Mouse (Mus musculus) gonadal fat pad, adult 2 months (tissue): ENCODE data around the gene Gm11554. TPM values are rescaled to one million over a fixed set of nuclear protein-coding genes. Genes with fewer than 3 reads are reported as not detected.
"Not testable (repeated sequence)": the region's sequence is repeated elsewhere in the genome, so short reads cannot be mapped to it uniquely, and the experiment has no call there.

ENCODE experiments used
- DNase-seq: peaks from one replicate; pipeline ENCODE4 v3.0.0-alpha.2; 2012; ENCODE audit warnings: low read depth
- polyA plus RNA-seq: library from polyadenylated mRNA; depleted of rRNA; stranded (reverse); fragments of >200 nt; gene quantifications from 2 replicates; pipeline ENCODE4 v1.2.3, GENCODE M21; 2012; rRNA removed

Gm11554 gene
- not detected in 2 replicates for polyA plus RNA-seq

DNA sequence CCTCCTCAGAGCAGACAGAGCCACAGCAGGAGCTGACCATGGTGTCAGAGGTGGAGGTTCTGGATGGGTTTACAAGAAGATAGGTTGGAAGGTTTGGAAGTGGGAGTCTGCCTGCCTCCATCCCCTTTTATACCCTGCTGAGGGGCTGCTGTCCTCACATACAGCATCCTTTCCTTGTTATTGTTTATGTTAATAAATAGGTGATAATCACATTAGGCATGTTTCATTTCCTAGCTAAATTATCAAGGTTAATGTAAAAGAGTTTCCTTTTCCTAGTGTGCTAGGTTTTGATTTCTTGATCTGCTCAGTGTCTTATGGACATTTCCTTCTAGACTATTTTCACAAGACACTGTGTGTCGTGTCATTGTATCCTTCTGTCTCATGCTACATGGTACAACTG is at the start of gene Gm11554:
TSS of gene Gm11554 (minus strand) at position 101 of the 400 bp plus-strand sequence.
- DNase-seq = not testable (repeated sequence)

DNA sequence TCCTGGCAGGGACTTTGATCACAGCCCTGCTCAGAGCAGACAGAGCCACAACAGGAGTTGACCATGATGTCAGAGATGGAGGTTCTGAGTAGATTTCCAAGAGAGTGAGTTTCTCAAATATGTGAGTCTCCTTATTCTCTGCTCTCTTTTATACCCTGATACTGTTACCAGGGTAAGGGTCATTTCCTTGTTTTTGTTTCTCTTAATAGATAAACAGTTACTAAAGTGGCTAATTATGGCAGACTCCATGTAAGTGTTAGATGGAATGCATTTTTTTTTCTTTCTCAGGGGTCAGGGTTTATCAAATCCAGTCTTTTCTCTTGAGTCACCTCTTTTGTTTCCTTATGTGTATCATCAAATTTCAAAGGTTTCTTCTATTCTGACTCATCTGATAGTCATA is 47.3 kb upstream of the Gm11554 start, which contains the start of gene Krtap4-16:
TSS of gene Krtap4-16 (minus strand) at position 101 of the 400 bp plus-strand sequence.
- no peak for DNase-seq

DNA sequence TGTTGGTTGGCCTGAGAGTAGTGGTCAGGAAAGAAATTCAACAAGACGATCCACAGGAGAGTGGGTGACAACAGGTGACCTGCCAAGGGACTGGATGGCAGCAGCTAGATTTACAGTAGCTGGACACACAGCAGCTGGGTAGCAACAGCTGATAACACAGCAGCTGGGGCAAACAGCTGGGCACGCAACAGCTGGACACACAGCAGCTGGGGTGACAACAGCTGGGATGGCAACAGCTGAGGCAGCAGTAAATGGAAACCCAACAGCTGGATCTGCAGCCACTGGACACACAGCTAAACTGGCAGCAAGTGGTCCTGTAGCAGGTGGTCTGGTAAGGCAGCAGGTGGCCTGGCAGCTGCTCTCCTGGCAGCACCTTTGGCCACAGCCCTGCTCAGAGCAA is 42.5 kb upstream of the Gm11554 start:
- DNase-seq = no peak

DNA sequence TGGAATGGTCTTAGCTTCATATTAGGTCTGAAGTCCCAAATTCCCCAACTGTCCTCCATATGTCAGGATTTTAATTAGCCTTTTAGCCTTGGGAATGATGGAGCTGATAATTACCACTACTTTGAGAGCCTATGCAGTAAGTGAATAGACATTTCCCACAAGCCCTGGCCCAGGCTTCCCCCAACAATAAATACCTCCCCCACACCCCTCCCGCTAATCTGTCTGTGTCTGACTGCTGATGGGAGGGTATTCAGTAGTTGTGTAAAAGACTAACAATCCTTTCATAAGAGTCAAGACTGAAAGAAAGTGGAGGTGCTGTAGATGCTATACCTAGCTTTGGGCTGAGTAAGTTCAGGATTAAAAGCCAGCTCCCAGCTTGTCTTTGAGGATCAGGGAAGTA is 37.9 kb upstream of the Gm11554 start:
- no peak for DNase-seq

DNA sequence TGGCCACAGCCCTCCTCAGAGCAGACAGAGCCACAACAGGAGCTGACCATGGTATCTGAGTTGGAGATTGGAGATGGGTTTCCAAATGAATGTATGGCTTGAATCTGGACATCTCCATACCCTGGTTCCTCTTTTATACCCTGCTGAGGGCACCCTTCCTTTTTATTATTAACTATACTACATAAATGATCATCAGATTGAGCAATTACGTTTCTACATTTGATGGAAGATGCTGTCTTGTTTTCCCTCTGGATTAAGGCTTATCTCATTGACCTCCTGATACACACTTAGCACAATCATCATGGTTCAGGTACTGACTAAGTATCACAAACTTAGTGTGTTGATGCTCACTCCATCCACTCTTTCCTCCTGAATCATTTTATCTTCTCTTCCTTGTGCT is 33.7 kb upstream of the Gm11554 start, which contains the start of gene 2300003K06Rik:
TSS of gene 2300003K06Rik (minus strand) at position 101 of the 400 bp plus-strand sequence.
- DNase-seq = no peak

DNA sequence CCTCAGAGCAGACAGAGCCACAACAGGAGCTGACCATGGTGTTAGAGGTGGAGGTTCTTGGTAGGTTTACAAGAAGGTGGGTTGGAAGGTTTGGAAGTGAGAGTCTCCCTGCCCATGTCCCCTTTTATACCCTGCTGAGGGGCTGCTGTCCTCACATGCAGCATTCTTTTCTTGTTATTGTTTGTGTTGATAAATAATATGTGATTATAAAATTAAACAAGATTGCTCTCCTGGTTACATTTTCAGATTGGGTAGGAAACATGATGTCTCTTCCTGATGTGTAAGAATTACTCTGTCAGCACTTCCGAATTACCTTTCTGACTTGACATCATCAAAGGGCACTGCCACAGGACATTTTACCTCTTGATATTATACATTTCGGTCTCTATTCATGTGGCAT is 11.3 kb upstream of the Gm11554 start, which contains the start of gene Gm11564:
TSS of gene Gm11564 (minus strand) at position 101 of the 400 bp plus-strand sequence.
- DNase-seq = not testable (repeated sequence)

DNA sequence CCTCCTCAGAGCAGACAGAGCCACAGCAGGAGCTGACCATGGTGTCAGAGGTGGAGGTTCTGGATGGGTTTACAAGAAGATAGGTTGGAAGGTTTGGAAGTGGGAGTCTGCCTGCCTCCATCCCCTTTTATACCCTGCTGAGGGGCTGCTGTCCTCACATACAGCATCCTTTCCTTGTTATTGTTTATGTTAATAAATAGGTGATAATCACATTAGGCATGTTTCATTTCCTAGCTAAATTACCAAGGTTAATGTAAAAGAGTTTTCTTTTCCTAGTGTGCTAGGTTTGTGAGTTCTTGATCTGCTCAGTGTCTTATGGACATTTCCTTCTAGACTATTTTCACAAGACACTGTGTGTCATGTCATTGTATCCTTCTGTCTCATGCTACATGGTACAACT is 5.5 kb upstream of the Gm11554 start, which contains the start of gene Krtap4-13:
TSS of gene Krtap4-13 (minus strand) at position 101 of the 400 bp plus-strand sequence.
- not testable (repeated sequence) for DNase-seq

DNA sequence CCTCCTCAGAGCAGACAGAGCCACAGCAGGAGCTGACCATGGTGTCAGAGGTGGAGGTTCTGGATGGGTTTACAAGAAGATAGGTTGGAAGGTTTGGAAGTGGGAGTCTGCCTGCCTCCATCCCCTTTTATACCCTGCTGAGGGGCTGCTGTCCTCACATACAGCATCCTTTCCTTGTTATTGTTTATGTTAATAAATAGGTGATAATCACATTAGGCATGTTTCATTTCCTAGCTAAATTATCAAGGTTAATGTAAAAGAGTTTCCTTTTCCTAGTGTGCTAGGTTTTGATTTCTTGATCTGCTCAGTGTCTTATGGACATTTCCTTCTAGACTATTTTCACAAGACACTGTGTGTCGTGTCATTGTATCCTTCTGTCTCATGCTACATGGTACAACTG is 5.4 kb downstream of the Gm11554 start, which contains the start of gene Gm11569:
TSS of gene Gm11569 (minus strand) at position 101 of the 400 bp plus-strand sequence.
- DNase-seq = not testable (repeated sequence)

DNA sequence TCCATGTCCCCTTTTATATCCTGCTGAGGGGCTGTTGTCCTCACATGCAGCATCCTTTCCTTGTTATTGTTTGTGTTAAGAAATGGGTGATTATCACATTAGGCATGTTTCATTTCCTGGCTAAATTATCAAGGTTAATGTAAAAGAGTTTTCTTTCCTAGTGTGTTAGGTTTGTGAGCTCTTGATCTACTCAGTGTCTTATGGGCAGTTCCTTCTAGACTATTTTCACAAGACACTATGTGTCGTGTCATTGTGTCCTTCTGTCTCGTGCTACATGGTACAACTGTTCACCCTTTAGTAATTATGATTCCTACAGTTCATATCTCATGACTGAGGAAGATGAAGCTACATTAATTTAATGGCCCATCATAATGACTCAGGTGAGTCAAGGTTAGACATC is 10.9 kb downstream of the Gm11554 start, which contains the start of gene Gm11596:
TSS of gene Gm11596 (minus strand) at position 101 of the 400 bp plus-strand sequence.
- no peak for DNase-seq

DNA sequence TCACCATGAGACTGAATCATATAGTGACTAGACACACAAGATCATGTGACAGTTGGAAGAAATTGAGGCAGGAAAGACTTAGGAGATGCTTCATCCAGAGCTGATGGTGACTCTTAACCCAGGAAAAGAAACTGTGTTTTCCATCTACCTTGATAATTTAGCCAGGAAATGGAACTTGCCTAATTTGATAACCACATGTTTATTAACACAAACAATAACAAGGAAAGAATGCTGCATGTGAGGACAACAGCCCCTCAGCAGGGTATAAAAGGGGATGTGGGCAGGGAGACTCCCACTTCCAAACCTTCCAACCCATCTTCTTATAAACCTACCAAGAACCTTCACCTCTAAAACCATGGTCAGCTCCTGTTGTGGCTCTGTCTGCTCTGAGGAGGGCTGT is 19.3 kb downstream of the Gm11554 start, which contains the start of gene Krtap4-9:
TSS of gene Krtap4-9 (plus strand) at position 301 of the 400 bp plus-strand sequence.
- DNase-seq = not testable (repeated sequence)

DNA sequence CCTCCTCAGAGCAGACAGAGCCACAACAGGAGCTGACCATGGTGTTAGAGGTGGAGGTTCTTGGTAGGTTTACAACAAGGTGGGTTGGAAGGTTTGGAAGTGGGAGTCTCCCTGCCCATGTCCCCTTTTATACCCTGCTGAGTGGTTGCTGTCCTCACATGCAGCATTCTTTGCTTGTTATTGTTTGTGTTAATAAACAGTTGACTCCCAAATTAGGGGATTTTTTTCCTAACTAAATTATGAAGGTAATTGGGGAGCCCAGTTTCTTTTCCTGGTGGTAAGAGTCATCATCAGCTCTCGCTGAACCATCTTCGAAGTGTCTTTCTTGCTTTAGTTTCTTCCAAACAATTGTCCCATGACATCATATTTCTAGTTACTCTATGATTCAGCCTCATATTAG is 23.6 kb downstream of the Gm11554 start, which contains the start of gene Krtap4-8:
TSS of gene Krtap4-8 (minus strand) at position 101 of the 400 bp plus-strand sequence.
- DNase-seq = no peak

DNA sequence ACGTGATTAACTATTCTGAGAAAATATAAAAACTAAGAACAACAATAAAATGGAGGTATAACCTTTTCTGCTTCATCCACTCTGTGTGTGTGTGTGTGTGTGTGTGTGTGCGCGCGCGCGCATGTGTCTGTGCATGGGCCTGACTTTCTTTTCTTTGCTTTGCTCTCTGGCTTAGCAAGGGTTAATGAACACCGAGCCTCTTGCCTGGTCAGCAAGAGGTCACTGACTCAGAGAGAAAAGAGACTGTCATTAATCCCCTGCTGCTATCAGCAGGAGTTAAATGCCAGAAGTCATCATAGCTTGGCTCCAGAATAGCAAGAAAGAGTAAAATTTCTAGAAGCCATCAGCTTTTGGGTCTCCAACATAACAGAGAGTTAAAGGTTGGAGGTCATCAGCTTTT is 25.8 kb downstream of the Gm11554 start:
- DNase-seq = no peak

DNA sequence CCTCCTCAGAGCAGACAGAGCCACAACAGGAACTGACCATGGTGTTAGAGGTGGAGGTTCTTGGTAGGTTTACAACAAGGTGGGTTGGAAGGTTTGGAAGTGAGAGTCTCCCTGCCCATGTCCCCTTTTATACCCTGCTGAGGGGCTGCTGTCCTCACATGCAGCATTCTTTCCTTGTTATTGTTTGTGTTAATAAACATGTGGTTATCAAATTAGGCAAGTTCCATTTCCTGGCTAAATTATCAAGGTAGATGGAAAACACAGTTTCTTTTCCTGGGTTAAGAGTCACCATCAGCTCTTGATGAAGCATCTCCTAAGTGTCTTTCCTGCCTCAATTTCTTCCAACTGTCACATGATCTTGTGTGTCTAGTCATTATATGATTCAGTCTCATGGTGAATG is 31.4 kb downstream of the Gm11554 start, which contains the start of gene Gm11595:
TSS of gene Gm11595 (minus strand) at position 101 of the 400 bp plus-strand sequence.
- not testable (repeated sequence) for DNase-seq

DNA sequence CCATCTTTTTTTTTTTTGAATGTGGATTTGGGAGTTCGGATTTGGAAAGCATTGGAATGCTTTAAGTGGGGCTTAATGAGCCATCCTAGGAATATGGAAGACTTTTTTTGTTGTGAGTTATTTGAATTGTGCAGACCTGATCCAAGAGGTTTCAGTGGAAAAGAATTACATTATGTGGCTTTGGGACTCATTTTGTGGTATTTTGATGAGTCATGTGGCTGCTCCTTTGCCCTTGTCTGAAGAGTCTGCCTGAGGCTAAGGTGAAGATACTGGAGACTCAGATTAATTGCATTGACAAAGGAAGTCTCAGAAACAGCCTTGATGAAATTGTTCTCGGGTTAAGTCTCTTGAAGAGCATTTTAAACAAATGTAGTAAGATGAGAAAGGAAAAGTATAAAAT is 35.8 kb downstream of the Gm11554 start:
- DNase-seq = no peak

DNA sequence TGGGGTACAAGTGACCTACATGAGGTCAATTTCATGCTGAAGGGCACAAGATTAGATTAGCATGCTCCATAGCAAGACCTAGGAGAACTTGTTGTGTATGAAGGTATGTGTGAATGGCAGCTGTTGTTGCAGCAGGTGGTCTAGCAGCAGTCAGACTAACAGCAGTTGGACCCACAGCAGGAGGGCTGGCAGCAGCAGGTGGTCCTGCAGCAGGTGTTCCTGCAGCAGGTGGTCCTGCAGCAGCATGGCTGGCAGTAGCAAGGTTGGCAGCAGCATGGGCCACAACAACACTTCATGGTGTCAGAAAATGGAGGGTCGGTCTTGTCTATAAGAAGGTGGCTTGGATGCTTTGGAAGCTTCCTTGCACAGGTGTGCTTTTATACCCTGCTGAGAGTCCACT is 45.4 kb downstream of the Gm11554 start:
- DNase-seq = no peak

Other genes with a start within 250 kb of the Gm11554 start
- not detected in 2 replicates for gene Krtap3-2, start 247.6 kb downstream of the Gm11554 start, polyA plus RNA-seq
- not detected in 2 replicates for gene Gm11939, start 245.0 kb downstream of the Gm11554 start, polyA plus RNA-seq
- not detected in 2 replicates for gene Krtap3-1, start 237.8 kb downstream of the Gm11554 start, polyA plus RNA-seq
- gene Krtap1-5, start 223.4 kb downstream of the Gm11554 start, polyA plus RNA-seq = not detected in 2 replicates
- not detected in 2 replicates for gene Krtap1-4, start 220.8 kb downstream of the Gm11554 start, polyA plus RNA-seq
- not detected in 2 replicates for gene Krtap1-3, start 213.1 kb downstream of the Gm11554 start, polyA plus RNA-seq
- gene Krtap9-3, start 206.3 kb downstream of the Gm11554 start, polyA plus RNA-seq = not detected in 2 replicates
- not detected in 2 replicates for gene Gm11938, start 201.1 kb downstream of the Gm11554 start, polyA plus RNA-seq
- not detected in 2 replicates for gene Gm11937, start 194.3 kb downstream of the Gm11554 start, polyA plus RNA-seq
- not detected in 2 replicates for gene Krtap2-4, start 189.6 kb downstream of the Gm11554 start, polyA plus RNA-seq
- not detected in 2 replicates for gene Gm11562, start 184.0 kb downstream of the Gm11554 start, polyA plus RNA-seq
- not detected in 2 replicates for gene Krtap4-1, start 176.2 kb downstream of the Gm11554 start, polyA plus RNA-seq
- not detected in 2 replicates for gene Krtap4-2, start 169.4 kb downstream of the Gm11554 start, polyA plus RNA-seq
- gene Krtap4-7, start 160.4 kb downstream of the Gm11554 start, polyA plus RNA-seq = not detected in 2 replicates
- gene Gm11555, start 154.2 kb downstream of the Gm11554 start, polyA plus RNA-seq = not detected in 2 replicates
- gene Gm11563, start 145.5 kb downstream of the Gm11554 start, polyA plus RNA-seq = not detected in 2 replicates
- gene Krtap4-6, start 138.5 kb downstream of the Gm11554 start, polyA plus RNA-seq = not detected in 2 replicates
- gene Gm14190, start 113.7 kb downstream of the Gm11554 start, polyA plus RNA-seq = not detected in 2 replicates
- not detected in 2 replicates for gene Gm14180, start 70.2 kb downstream of the Gm11554 start, polyA plus RNA-seq
- gene Gm11595, start 31.5 kb downstream of the Gm11554 start, polyA plus RNA-seq = not detected in 2 replicates
- not detected in 2 replicates for gene Krtap4-8, start 23.7 kb downstream of the Gm11554 start, polyA plus RNA-seq
- gene Krtap4-9, start 19.2 kb downstream of the Gm11554 start, polyA plus RNA-seq = not detected in 2 replicates
- not detected in 2 replicates for gene Gm11596, start 11.0 kb downstream of the Gm11554 start, polyA plus RNA-seq
- gene Gm11569, start 5.5 kb downstream of the Gm11554 start, polyA plus RNA-seq = not detected in 2 replicates
- not detected in 2 replicates for gene Krtap4-13, start 5.4 kb upstream of the Gm11554 start, polyA plus RNA-seq
- gene Gm11564, start 11.2 kb upstream of the Gm11554 start, polyA plus RNA-seq = not detected in 2 replicates
- gene 2300003K06Rik, start 33.6 kb upstream of the Gm11554 start, polyA plus RNA-seq = not detected in 2 replicates
- not detected in 2 replicates for gene Krtap4-16, start 47.2 kb upstream of the Gm11554 start, polyA plus RNA-seq
- not detected in 2 replicates for gene Gm11568, start 53.5 kb upstream of the Gm11554 start, polyA plus RNA-seq
- gene Gm11559, start 60.0 kb upstream of the Gm11554 start, polyA plus RNA-seq = not detected in 2 replicates
- gene Krtap9-1, start 68.9 kb upstream of the Gm11554 start, polyA plus RNA-seq = not detected in 2 replicates
- gene Gm11567, start 74.7 kb upstream of the Gm11554 start, polyA plus RNA-seq = not detected in 2 replicates
- not detected in 2 replicates for gene Krtap31-1, start 103.5 kb upstream of the Gm11554 start, polyA plus RNA-seq
- not detected in 2 replicates for gene Gm11565, start 110.3 kb upstream of the Gm11554 start, polyA plus RNA-seq
- not detected in 2 replicates for gene Krtap31-2, start 131.8 kb upstream of the Gm11554 start, polyA plus RNA-seq
- gene Krtap9-5, start 144.0 kb upstream of the Gm11554 start, polyA plus RNA-seq = not detected in 2 replicates
- not detected in 2 replicates for gene Krtap29-1, start 174.6 kb upstream of the Gm11554 start, polyA plus RNA-seq
- not detected in 2 replicates for gene Krtap16-1, start 182.2 kb upstream of the Gm11554 start, polyA plus RNA-seq
- gene Krtap17-1, start 189.5 kb upstream of the Gm11554 start, polyA plus RNA-seq = not detected in 2 replicates
- gene Krt33a, start 211.8 kb upstream of the Gm11554 start, polyA plus RNA-seq = 0.09 TPM in 1 of 2 replicates, not detected in the other
- gene Krt33b, start 225.4 kb upstream of the Gm11554 start, polyA plus RNA-seq = not detected in 2 replicates
- not detected in 2 replicates for gene Krt34, start 237.1 kb upstream of the Gm11554 start, polyA plus RNA-seq
- 0.16 and 0.19 TPM in 2 replicates for gene Krt31, start 246.1 kb upstream of the Gm11554 start, polyA plus RNA-seq